Mouse (Mus musculus) testis, postnatal 10 days (tissue): Measurements from ENCODE around the gene Mybl2.

ENCODE experiments used
- DNase-seq: peaks from one replicate; pipeline ENCODE4 v3.0.0; 2021; ENCODE audit warnings: low spot score

Gene Mybl2

DNA sequence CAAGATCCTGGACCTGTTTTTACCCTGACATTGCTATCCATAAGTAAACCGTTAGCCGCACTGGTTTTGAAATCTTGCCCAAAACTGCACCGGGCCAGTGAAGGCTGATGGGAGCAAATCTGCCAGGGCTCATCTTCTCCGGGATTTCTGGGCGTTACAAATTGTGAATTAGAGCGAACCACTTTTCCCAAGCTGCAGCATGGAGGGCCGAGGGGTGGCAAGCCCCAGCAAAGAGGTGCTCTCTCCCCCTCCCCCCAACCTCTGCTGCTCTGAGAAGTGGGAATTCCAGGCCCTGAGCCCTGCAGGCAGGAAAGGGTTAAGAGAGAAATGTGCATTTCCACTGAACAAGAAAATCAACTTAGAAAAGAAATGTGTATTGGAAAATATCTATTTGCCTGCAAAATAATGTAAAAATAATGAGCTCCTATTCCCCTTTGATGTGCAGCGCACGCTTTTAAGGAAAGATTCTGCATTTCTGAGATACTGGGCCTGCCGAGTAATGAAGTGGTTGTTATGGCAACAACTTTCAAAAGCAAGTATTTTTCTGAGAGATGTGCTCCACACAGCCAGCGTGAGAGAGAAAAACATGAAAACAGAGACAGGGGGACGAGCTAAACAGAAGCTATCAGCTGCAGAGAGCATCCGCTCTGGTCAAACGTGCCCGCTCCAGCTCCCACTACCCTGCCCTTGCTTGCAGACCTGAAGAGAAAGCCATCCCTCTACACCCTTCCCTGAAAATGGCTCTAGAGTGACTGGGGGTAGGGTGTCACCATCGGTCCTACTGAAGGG, 57.1 kb downstream of the Mybl2 start:
- DNase-seq: no peak

DNA sequence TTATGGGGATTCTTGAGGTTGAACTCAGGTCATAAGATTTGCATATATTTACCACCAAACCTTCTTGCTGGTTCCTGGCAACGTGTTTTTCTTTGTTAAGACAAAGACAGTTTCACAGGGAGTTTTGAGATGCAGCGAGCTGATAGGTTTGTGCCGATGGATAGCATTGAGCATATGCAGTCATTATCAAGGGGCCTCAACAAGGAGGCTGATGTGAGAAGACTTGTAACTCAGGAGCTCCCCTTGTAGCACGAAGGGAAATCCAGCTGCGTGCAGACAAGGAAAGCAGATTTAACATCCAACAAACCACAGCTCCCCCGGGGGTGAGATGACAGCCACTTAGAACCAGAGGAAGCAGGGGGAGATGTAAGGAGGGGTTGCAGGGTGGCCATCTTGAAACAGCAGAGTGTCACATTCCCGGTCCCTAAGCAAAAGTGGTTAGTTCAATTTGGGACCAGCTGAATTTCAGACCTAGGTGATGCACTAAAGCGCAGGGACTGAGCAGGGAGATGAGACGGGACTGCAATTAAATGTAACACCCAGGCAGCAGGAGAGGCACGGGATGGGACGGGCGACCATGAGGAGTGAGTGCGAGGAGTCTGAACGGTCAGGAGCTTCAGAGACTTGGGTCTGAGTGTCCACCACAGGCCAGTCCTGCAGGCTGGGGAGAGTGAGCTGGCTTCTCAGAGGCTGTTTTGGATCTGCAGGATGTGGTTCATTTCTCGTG, 66.3 kb downstream of the Mybl2 start:
- DNase-seq: no peak

DNA sequence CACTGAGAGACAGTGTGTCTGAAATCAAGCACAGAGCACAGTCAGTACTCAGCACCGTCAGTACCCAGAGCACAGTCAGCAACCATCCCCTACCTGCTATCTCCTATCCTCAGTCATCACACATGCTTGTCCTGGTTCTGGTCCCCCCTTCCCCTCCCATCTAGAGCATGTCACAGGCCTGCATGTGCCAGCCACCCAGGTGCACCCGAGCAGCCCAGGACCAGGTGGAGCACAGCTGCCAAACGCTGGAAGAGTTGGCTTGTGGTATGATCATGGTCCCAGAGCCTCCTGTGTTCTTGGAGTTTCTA, 66.8 kb downstream of the Mybl2 start:
- DNase-seq: no peak

DNA sequence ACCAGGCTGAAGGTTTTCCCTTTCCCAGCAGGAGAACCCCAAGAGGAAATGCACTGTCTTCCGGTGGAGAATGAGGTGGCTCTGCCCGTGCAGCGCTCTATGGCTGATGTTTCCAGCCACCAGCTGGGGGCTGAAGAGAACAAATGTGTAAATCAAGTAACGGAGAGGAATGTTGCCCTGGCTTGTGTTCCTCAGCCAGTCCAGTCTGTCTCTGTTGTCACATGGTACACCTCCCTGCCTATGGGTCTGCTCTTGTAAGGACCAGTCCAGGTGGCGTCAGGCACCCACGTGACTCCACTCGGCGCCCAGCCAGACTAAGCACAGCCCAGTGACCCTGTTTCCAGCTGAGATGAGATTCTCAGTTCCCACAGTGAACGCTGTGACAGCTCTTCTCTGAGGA, 67.8 kb downstream of the Mybl2 start:
- peak; percentile 73 for DNase-seq

DNA sequence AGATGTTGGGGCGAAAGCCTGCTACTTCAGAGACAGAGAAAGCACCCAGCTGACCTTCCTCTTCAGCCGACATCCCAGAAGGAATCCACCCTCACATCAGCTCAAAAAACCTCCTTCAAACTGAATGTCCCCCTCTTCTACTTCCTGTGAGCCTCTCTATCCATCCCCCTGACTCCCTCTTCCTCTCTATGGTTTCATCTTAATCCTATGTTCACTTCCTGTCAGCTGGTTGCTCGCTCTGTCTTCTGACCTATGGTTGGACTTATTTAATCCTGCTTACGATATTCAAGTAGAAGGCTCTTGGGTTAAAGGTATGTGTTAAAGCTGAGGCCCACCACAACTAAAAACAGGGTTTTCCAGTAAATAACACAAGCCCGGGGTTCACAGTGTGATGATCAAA, 69.0 kb downstream of the Mybl2 start:
- DNase-seq: no peak

DNA sequence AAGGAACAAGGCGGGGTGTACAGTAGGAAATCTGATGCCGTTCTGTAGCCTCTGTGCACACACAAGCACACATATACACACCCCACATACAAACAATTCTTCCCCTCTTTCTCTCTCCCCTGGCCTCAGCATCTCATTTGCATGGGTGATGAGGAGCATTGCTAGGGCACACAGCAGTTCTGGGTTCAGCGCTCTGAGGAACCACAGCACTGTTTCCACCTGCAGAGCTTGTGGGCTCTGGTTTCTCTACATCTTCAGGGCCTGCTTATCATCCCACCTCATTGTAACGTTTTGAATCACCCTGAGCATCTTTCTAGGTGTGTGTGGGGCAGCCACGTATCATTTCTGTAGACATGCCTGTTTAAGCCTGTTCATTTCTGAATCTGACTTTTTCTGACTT, 76.3 kb downstream of the Mybl2 start:
- DNase-seq: no peak

DNA sequence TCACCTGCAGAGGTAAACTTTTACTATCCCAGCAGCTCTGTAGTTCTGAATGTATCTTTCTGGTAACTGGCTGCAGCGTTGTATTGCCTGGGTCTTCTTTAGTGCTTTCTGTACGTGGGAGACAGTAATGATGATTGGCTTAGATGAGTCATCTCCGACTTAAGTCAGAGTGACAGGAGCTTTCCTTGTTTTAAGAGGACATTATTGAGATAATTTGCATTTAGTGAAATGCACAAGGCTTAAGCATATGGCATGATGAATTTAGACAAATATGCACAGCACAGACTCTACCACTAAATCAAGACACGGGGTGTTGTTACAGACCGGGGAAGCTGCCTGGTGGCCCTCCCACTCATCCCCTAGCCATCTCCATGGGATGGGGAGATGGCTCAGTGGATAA, 77.8 kb downstream of the Mybl2 start:
- no peak for DNase-seq
